9 mouse cellular contexts compared by ENCODE assay signal in genomic region chr10:69925285-69926157, GRCm38 (mm10).
A peak's percentile ranks its signal among the peaks of the same experiment; 100 is the strongest.
DNase-seq lines count a peak whose midpoint lies in the region; ATAC-seq and TF ChIP-seq lines count a peak whose summit lies in the region.
"Had no signal": no experiment of that assay in that cellular context is flagged by ENCODE, and none has a peak within 500 bp of the region (broad histone marks: within the 10 kb centered on the region; RNA-seq: fewer than 3 reads in every experiment).

No protein-coding gene starts in this region.

- peak; percentile 19 for DNase-seq in ovary, postnatal 36 days (ENCODE audit: low spot score)
- DNase-seq in ovary, postnatal 14 days (ENCODE audit: low spot score), result no peak
- DNase-seq in heart, adult 9 months (ENCODE audit: low spot score in 2 of 2), result peak; percentile 57 to 61
- peak; percentile 90 for DNase-seq in kidney, adult 2 months
- DNase-seq in lung, postnatal 0 days (ENCODE audit: low spot score), result peak; percentile 81
- DNase-seq in testis, postnatal 14 days (ENCODE audit: low spot score), result peak; percentile 48
- no peak for DNase-seq in right cerebral cortex, postnatal 25 days
- DNase-seq in left cerebral cortex, postnatal 10 days (ENCODE audit: extremely low spot score in 1 of 2, low spot score in 2 of 2), result no peak

- H3K4me1 ChIP-seq in kidney, adult 2 months (ENCODE audit: control insufficient read depth, insufficient read depth, low read length), result peaks cover 33% of the 10 kb centered on the region
- peaks cover 10% of the 10 kb centered on the region; the same call in 1 of the 2 replicates for H3K4me1 ChIP-seq in lung, postnatal 0 days (ENCODE audit: insufficient read depth, low read depth, low read length)
- H3K4me1 ChIP-seq: megakaryocyte, embryonic 14.5 days had no signal

- H3K4me3 ChIP-seq in kidney, adult 2 months (ENCODE audit: insufficient read depth, low read depth, low read length), result peak overlapping the region; percentile 50
- peak overlapping the region; percentile 12 for H3K4me3 ChIP-seq in lung, postnatal 0 days (ENCODE audit: low read depth, low read length)

- ATAC-seq in lung, postnatal 0 days, result peak; percentile 52

- peak overlapping the region; percentile 79 for H3K27ac ChIP-seq in kidney, adult 2 months (ENCODE audit: insufficient read depth, low read depth, low read length)
- peak overlapping the region; percentile 69 for H3K27ac ChIP-seq in lung, postnatal 0 days (ENCODE audit: low read length)

- peak overlapping the region; percentile 56 for H3K4me2 ChIP-seq in lung, postnatal 0 days (replicated peaks; ENCODE audit: low read depth, low read length)

- H3K9ac ChIP-seq in lung, postnatal 0 days (replicated peaks; ENCODE audit: low read depth), result no peak overlapping the region

- WGBS in kidney, adult 2 months, result 4% methylated on average over 19 of the region's 19 CpGs
- under 1% methylated on average over 19 of the region's 19 CpGs for WGBS in lung, postnatal 0 days

- TF ChIP-seq CTCF in kidney, adult 2 months (conservative IDR thresholded peaks at IDR 0.05; ENCODE audit: insufficient read depth, insufficient read length, low read depth, low read length), result no peak
- TF ChIP-seq CTCF in lung, postnatal 0 days (IDR thresholded peaks at IDR 0.05), result no peak

- H3K9me3 ChIP-seq in lung, postnatal 0 days (ENCODE audit: low read length), result no peaks in the 10 kb centered on the region

- no peaks in the 10 kb centered on the region; the same call in 1 of the 2 replicates for H3K36me3 ChIP-seq in kidney, adult 2 months (ENCODE audit: control insufficient read depth, insufficient read depth, low read length)
- no peaks in the 10 kb centered on the region for H3K36me3 ChIP-seq in lung, postnatal 0 days (ENCODE audit: insufficient read depth, low read length)

- 0 out of 2 replicates have a peak, but pooled peaks have one; percentile 10 for TF ChIP-seq EP300 in lung, postnatal 0 days (IDR thresholded peaks at IDR 0.05)

- intact Hi-C loops in left cerebral cortex, postnatal 10 days (cut with DNase I), result no loop called here

- H3K27me3 ChIP-seq in kidney, adult 2 months (replicated peaks; ENCODE audit: control insufficient read depth, insufficient read depth, low read length), result no peaks in the 10 kb centered on the region
- H3K27me3 ChIP-seq in lung, postnatal 0 days (replicated peaks; ENCODE audit: insufficient read depth, low read length), result no peaks in the 10 kb centered on the region

- TF ChIP-seq POLR2A in kidney, adult 2 months (IDR thresholded peaks at IDR 0.05; ENCODE audit: low read depth, low read length), result peak; percentile 30

Comparison
In these comparisons a context has a peak if more than half of its experiments do, and no peak if none do; other contexts are left out.
1. DNase-seq: peak in ovary, postnatal 36 days (single experiment), heart, adult 9 months (2 of 2), kidney, adult 2 months (single experiment), lung, postnatal 0 days (single experiment) and testis, postnatal 14 days (single experiment); none in ovary, postnatal 14 days (single experiment), right cerebral cortex, postnatal 25 days (single experiment) and left cerebral cortex, postnatal 10 days (0 of 2).